In the genomic region with DNA sequence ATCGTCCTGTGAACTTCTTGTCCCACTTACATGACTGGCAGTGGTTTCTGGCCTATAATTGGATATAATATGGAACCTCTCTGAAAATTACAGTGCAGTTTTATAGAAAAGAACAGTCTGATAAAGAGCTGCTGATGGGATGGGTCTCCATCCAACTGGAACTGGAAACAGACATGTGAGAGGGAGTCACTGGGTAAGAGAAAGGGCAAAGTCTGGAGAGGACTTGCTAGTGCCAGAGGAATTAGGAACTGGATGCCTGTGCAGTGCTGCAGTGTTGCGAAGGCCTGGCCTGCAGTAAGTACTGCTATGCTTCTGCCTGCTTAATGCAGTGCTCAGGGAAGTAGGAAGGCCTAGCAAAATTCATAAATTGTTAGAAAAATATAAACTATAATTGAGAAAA, we compare ENCODE assay signal across 18 mouse cellular contexts. TPM values are rescaled to one million over a fixed set of nuclear protein-coding genes. Genes with fewer than 3 reads are reported as not detected.
"Had no signal": no experiment of that assay in that cellular context is flagged by ENCODE, and none has a peak within 500 bp of the region (broad histone marks: within the 10 kb centered on the region; RNA-seq: fewer than 3 reads in every experiment).

No protein-coding gene starts in this region.

- H3K4me2 ChIP-seq: liver, embryonic 12.5 days; lung, embryonic 15.5 days; midbrain, embryonic 11.5 days; midbrain, embryonic 15.5 days; neural tube, embryonic 12.5 days; stomach, embryonic 15.5 days had no signal

- H3K9ac ChIP-seq: liver, embryonic 12.5 days; lung, embryonic 15.5 days; midbrain, embryonic 15.5 days; neural tube, embryonic 12.5 days; stomach, embryonic 15.5 days had no signal

- H3K27me3 ChIP-seq: liver, embryonic 12.5 days; lung, embryonic 15.5 days; megakaryocyte, embryonic 14.5 days; midbrain, embryonic 15.5 days; neural tube, embryonic 12.5 days; stomach, embryonic 15.5 days had no signal

- ATAC-seq: hindbrain, postnatal 0 days; liver, embryonic 12.5 days; midbrain, embryonic 15.5 days had no signal

- H3K4me1 ChIP-seq: limb, embryonic 10.5 days; liver, embryonic 12.5 days; lung, embryonic 15.5 days; midbrain, embryonic 15.5 days; neural tube, embryonic 12.5 days; stomach, embryonic 15.5 days had no signal

- H3K27ac ChIP-seq: hindbrain, postnatal 0 days; left cerebral cortex, adult 2 months; limb, embryonic 10.5 days; liver, embryonic 12.5 days; lung, embryonic 15.5 days; macrophage; midbrain, embryonic 15.5 days; neural tube, embryonic 12.5 days; stomach, embryonic 15.5 days had no signal

- H3K9me3 ChIP-seq: limb, embryonic 10.5 days; liver, embryonic 12.5 days; lung, embryonic 15.5 days; megakaryocyte, embryonic 14.5 days; midbrain, embryonic 15.5 days; neural tube, embryonic 12.5 days; stomach, embryonic 15.5 days had no signal

- H3K36me3 ChIP-seq: limb, embryonic 10.5 days; liver, embryonic 12.5 days; lung, embryonic 15.5 days; midbrain, embryonic 15.5 days; neural tube, embryonic 12.5 days; stomach, embryonic 15.5 days had no signal

- H3K4me3 ChIP-seq: left cerebral cortex, adult 2 months; limb, embryonic 10.5 days; liver, embryonic 12.5 days; lung, embryonic 15.5 days; megakaryocyte, embryonic 14.5 days; midbrain, embryonic 15.5 days; neural tube, embryonic 12.5 days; stomach, embryonic 15.5 days had no signal

- DNase-seq: lung, postnatal 14 days; thymus, postnatal 14 days had no signal

RNA-seq across cellular contexts. Expression of gene Fam71d, which starts 1.9 kb away (rescaled TPM):
- total RNA-seq: hindbrain, postnatal 0 days had no signal
- polyA plus RNA-seq: hindbrain, postnatal 0 days; intestine, embryonic 14.5 days; large intestine, adult 2 months; limb, embryonic 10.5 days; limb, embryonic 14.5 days; liver, embryonic 12.5 days; liver, embryonic 16.5 days; lung, embryonic 15.5 days; macrophage; midbrain, embryonic 11.5 days; neural tube, embryonic 12.5 days; spleen, adult 2 months; stomach, embryonic 15.5 days had no signal
